Mouse (Mus musculus) CH12.LX (cell line): Measurements from ENCODE around the gene Dcdc2a. TPM values are rescaled to one million over a fixed set of nuclear protein-coding genes. Genes with fewer than 3 reads are reported as not detected.

Experiments used
- DNase-seq: peaks from one replicate; pipeline ENCODE4 v3.0.0-alpha.2; 2013; ENCODE audit errors: extremely low read depth
- H3K27ac ChIP-seq: 2 replicates; pipeline ENCODE4 v1.5.1; 2012; ENCODE audit warnings: low read depth, mild to moderate bottlenecking, control low read depth, moderate library complexity; ENCODE audit not compliant: insufficient read depth
- H3K27me3 ChIP-seq: replicated peaks from 2 replicates; pipeline ENCODE3; 2012; ENCODE audit warnings: inconsistent platforms
- H3K36me3 ChIP-seq, 2 experiments: replicated peaks in 1 of 2; 2 replicates each; pipeline versions ENCODE3 to v1.6.1; 2012; ENCODE audit warnings: inconsistent platforms in 1 of 2, low read length in 1 of 2, mild to moderate bottlenecking in 1 of 2, mixed read lengths in 1 of 2, moderate library complexity in 1 of 2; ENCODE audit not compliant: control insufficient read depth in 1 of 2, insufficient read depth in 1 of 2
- H3K4me1 ChIP-seq, 2 experiments: 2 replicates each; pipeline ENCODE4 v1.6.1; 2012; ENCODE audit warnings: inconsistent platforms in 1 of 2, moderate library complexity in 1 of 2; ENCODE audit not compliant: insufficient read depth in 2 of 2, control insufficient read depth in 1 of 2
- H3K4me2 ChIP-seq: 2 replicates; pipeline ENCODE4 v1.6.1; 2012; ENCODE audit warnings: low read depth, mild to moderate bottlenecking, control low read depth; ENCODE audit not compliant: poor library complexity, insufficient read depth, severe bottlenecking
- H3K4me3 ChIP-seq, 3 experiments: fragments of 150-350 bp in 1 of 3; sonication (generic) in 1 of 3; replicated peaks in 1 of 3; 2 replicates each; pipeline versions ENCODE3 to v1.5.1; 2011 to 2012; ENCODE audit warnings: low read depth in 2 of 3, low read length in 2 of 3, mild to moderate bottlenecking in 2 of 3, moderate library complexity in 2 of 3, control low read depth in 1 of 3, improper control_type of control experiment in 1 of 3, inconsistent platforms in 1 of 3, mixed read lengths in 1 of 3; ENCODE audit not compliant: poor library complexity in 1 of 3
- H3K79me2 ChIP-seq: replicated peaks from 2 replicates; pipeline ENCODE4 v1.6.1; 2012; ENCODE audit warnings: mild to moderate bottlenecking, moderate library complexity; ENCODE audit not compliant: control insufficient read depth, poor library complexity, insufficient read depth, severe bottlenecking; ENCODE audit errors: extremely low read depth
- H3K9ac ChIP-seq: 2 replicates; pipeline ENCODE4 v1.6.1; 2012; ENCODE audit warnings: low read depth, mild to moderate bottlenecking, control low read depth, moderate library complexity; ENCODE audit not compliant: insufficient read depth
- H3K9me3 ChIP-seq: replicated peaks from 2 replicates; pipeline ENCODE3; 2012; ENCODE audit warnings: low read length, inconsistent platforms, mixed read lengths
- BHLHE40 ChIP-seq: IDR thresholded peaks from 2 replicates; pipeline ENCODE4 v1.6.1; 2011; ENCODE audit warnings: mild to moderate bottlenecking, low read depth, low read length, improper control_type of control experiment
- GABPA ChIP-seq: IDR thresholded peaks from 2 replicates; pipeline ENCODE4 v1.6.1; 2012; ENCODE audit warnings: low read depth, low read length, improper control_type of control experiment, inconsistent platforms; ENCODE audit not compliant: insufficient replicate concordance
- IRF4 ChIP-seq: IDR thresholded peaks from 2 replicates; pipeline ENCODE4 v1.6.1; 2014; ENCODE audit warnings: low read depth, mild to moderate bottlenecking, inconsistent platforms, low read length, improper control_type of control experiment
- JUN ChIP-seq: IDR thresholded peaks from 2 replicates; pipeline ENCODE4 v1.6.1; 2011; ENCODE audit warnings: low read depth, mild to moderate bottlenecking, low read length, improper control_type of control experiment, moderate library complexity; ENCODE audit not compliant: insufficient read depth
- JUND ChIP-seq: conservative IDR thresholded peaks from 2 replicates; pipeline ENCODE4 v1.6.1; 2011; ENCODE audit warnings: low read depth, low read length, improper control_type of control experiment
- MAX ChIP-seq: IDR thresholded peaks from 2 replicates; pipeline ENCODE4 v1.6.1; 2011; ENCODE audit warnings: low read length, improper control_type of control experiment
- MXI1 ChIP-seq: IDR thresholded peaks from 2 replicates; pipeline ENCODE4 v1.6.1; 2011; ENCODE audit warnings: mild to moderate bottlenecking, low read depth, low read length, improper control_type of control experiment
- MYC ChIP-seq: IDR thresholded peaks from 2 replicates; pipeline ENCODE4 v1.6.1; 2011; ENCODE audit warnings: low read depth, mild to moderate bottlenecking, improper control_type of control experiment, low read length
- PAX5 ChIP-seq: IDR thresholded peaks from 2 replicates; pipeline ENCODE4 v1.6.1; 2012; ENCODE audit warnings: low read length, inconsistent platforms, mixed read lengths
- RAD21 ChIP-seq: IDR thresholded peaks from 2 replicates; pipeline ENCODE4 v1.6.1; 2011; ENCODE audit warnings: low read depth, mild to moderate bottlenecking, low read length, improper control_type of control experiment, moderate library complexity
- RCOR1 ChIP-seq: conservative IDR thresholded peaks from 2 replicates; pipeline ENCODE4 v1.6.1; 2012; ENCODE audit warnings: low read depth, mild to moderate bottlenecking, inconsistent platforms, low read length, improper control_type of control experiment
- UBTF ChIP-seq: IDR thresholded peaks from 2 replicates; pipeline ENCODE4 v1.6.1; 2012; ENCODE audit warnings: low read depth, mild to moderate bottlenecking, inconsistent platforms, low read length, improper control_type of control experiment, moderate library complexity
- USF1 ChIP-seq: IDR thresholded peaks from 2 replicates; pipeline ENCODE4 v1.6.1; 2014; ENCODE audit warnings: low read depth, mild to moderate bottlenecking, inconsistent platforms, low read length, improper control_type of control experiment
- ZC3H11A ChIP-seq: IDR thresholded peaks from 2 replicates; pipeline ENCODE4 v1.6.1; 2012; ENCODE audit warnings: low read depth, mild to moderate bottlenecking, inconsistent platforms, low read length, improper control_type of control experiment
- dilution Hi-C: fragments of 300-500 bp; cut with MboI; formaldehyde crosslinking; loops from 2 replicates; pipeline ENCODE4 v1.14.3; 2020; ENCODE audit warnings: low sequenced_read_pairs; ENCODE audit not compliant: extremely low pct_unique_long_range_greater_than_20kb, extremely low pct_ligation_motif_present
- in situ Hi-C: fragments of 300-500 bp; cut with MboI; formaldehyde crosslinking; loops from 3 replicates; pipeline ENCODE4 v1.14.3; 2019; ENCODE audit warnings: low sequenced_read_pairs, low pct_ligation_motif_present, low pct_unique_long_range_greater_than_20kb, mixed read lengths
- polyA plus RNA-seq: library from polyadenylated mRNA; unstranded; fragments of >175 nt; gene quantifications from 2 replicates; pipeline ENCODE4 v1.2.1, GENCODE M21; 2012; ENCODE audit warnings: low read depth; ENCODE audit not compliant: insufficient read length
- total RNA-seq, 2 experiments: library from RNA; depleted of rRNA; stranded (reverse); fragments of 300-350 nt in 1 of 2; fragments of >200 nt in 1 of 2; gene quantifications; 2 replicates each; pipeline ENCODE4 v1.2.3; 2012 to 2014

The Dcdc2a gene
- total and polyA plus RNA-seq, 3 experiments: not detected

DNA sequence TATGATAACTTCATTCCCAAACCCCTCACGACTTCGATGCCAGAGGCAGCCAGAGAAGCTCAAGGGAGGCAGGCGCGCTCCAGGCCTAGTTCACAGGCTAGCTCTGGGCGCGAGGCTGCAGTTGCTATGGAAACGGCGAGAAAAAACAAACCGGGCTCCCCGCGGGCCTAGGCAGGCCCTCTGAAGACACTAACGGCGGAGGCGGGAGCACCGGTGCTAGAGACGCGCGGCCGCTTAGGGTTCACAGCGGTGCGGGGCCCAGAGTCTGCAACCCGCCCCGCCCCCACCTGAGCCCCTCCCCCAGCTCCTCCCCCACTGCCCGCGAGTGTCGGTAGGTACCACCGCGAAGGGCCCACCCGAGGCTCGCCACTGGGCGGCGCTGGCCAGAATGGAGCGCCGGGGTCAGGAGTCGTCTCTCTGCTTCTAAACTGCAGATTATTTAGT lies 671 bp upstream of the Dcdc2a start:
- Histone ChIP-seq H3K79me2 (no peaks in the 10 kb centered on the region), H3K36me3 (no peaks in the 10 kb centered on the region), H3K27ac (no peak overlapping the region), H3K9me3 (peaks cover 6% of the 10 kb centered on the region), H3K4me2 (no peak overlapping the region), H3K4me3 (no peak overlapping the region), H3K27me3 (no peaks in the 10 kb centered on the region), H3K9ac (no peak overlapping the region), H3K4me1 (no peaks in the 10 kb centered on the region)
- in situ Hi-C loops (no loop called here), dilution Hi-C loops (no loop called here)
- no peak for DNase-seq
- no peak for TF ChIP-seq BHLHE40

DNA sequence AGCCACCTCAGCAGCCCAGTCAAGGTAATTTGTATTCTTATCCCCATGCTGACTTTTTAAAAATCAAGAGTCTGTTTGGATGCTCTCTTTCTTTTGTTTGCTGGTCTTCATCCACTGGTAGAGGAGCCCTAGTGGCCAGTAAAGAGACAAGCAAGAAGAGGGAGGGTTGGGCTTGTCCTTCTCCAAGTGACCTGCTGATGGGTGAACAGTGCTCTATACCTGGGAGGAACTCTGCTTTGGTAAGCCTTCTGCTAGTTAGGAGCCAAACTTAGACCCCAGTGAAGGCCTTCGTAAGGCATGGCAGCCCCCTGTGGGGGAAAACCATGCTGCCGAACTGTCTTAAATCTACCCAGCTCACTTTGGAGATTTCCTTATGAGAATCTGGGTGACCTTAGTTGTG lies 10.9 kb downstream of the Dcdc2a start:
- in situ Hi-C loops: no loop called here
- Histone ChIP-seq H3K4me2 (no peak overlapping the region), H3K4me3 (no peak overlapping the region), H3K27me3 (no peaks in the 10 kb centered on the region), H3K4me1 (no peaks in the 10 kb centered on the region), H3K9me3 (no peaks in the 10 kb centered on the region), H3K9ac (no peak overlapping the region), H3K79me2 (no peaks in the 10 kb centered on the region), H3K36me3 (no peaks in the 10 kb centered on the region), H3K27ac (no peak overlapping the region)
- TF ChIP-seq BHLHE40: no peak
- no peak for TF ChIP-seq MAX
- dilution Hi-C loops: no loop called here
- no peak for DNase-seq

DNA sequence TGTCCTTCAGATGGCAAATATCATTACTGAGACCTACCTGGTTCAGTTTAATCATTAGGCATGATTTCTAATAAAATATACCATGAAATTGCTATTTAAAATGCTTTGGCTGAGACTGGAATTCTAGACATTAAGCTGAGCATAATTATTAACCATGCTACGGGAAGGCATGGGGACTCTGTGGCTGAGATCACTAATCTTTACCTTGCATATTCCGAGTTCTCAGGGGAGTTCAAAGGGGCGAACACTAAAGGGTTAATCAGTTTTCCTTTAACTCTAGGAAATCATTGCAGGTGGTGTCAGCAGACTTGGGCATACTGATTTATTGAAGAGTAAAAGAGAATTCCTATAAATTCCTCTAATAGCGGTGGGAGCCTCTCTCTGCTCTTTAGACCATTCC lies 11.4 kb downstream of the Dcdc2a start:
- no peak for DNase-seq
- no peak overlapping the region for H3K27ac ChIP-seq
- H3K79me2 ChIP-seq: no peaks in the 10 kb centered on the region
- in situ Hi-C loops (no loop called here), dilution Hi-C loops (no loop called here)
- H3K4me3 ChIP-seq: no peak overlapping the region
- H3K36me3 ChIP-seq: no peaks in the 10 kb centered on the region
- no peak overlapping the region for H3K4me2 ChIP-seq
- H3K9ac ChIP-seq: no peak overlapping the region
- H3K4me1 ChIP-seq: no peaks in the 10 kb centered on the region
- TF ChIP-seq RAD21 (no peak), MYC (no peak), JUND (no peak), MXI1 (no peak), USF1 (no peak), GABPA (no peak), RCOR1 (no peak), ZC3H11A (no peak), UBTF (no peak), IRF4 (no peak), JUN (no peak), PAX5 (no peak)
- TF ChIP-seq, all 38 proteins: peak for 0
- Histone ChIP-seq H3K27me3 (no peaks in the 10 kb centered on the region), H3K9me3 (no peaks in the 10 kb centered on the region)
